Mouse (Mus musculus) effector memory CD4-positive, alpha-beta T cell, adult 7 months (primary cell): ENCODE measurements around the gene Ifi207. TPM values are rescaled to one million over a fixed set of nuclear protein-coding genes. Genes with fewer than 3 reads are reported as not detected.

Experiments used
- polyA plus RNA-seq: library from polyadenylated mRNA; unstranded; fragments of 100-300 nt; shearing (Covaris generic); gene quantifications from one replicate; pipeline ENCODE4 v1.2.1, GENCODE M21; 2017

Ifi207 gene
- polyA plus RNA-seq = not detected

GRCm38 (mm10) chr1:173741656-173742055 is at the start of gene Ifi207:
TSS of gene Ifi207 (minus strand) at chr1:173741747.

DNA sequence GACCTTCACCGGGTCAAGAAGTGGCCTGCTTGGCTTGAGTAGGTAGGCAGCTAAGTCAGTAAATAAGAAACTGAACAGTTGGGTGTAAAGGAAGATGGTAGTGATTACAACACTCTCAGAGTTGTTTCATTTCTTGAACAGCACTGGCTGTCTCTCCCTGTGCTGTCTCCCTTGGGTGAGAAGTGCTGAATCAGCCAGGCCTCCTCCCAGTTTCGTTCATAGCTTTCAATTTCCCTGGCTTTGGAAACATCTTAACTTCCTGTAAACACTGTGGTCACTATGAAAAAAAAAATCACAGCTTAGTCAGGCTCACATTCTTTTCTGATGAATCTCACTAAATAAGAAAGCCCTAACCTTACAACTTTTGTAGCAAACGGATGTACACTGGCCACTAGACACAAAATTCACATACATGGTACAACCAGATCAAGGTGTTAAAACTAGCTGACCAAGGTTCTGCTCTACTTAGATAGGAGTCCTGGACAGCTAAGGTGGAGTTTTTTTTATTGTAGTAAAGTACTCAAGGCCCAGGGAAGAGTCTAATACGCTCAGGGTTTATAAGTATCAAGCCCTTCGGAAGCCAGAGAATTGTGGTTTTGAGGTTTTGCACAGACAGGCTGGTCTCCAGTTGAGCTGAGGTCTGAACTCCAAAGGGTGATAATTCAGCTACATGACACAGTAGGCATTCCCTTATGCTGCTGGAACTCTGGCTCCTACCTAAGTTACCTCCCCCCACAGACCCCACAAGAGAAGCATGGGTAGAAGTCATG is 25.5 kb upstream of the Ifi207 start, which contains the start of gene Ifi204:
Ifi204 (minus strand) TSS at position 96 of the 770 bp plus-strand sequence.

GRCm38 (mm10) chr1:173673458-173674097 is 68.0 kb downstream of the Ifi207 start, which contains the start of gene Ifi208:
TSS of gene Ifi208 (plus strand) at chr1:173673675.

Other genes with a start within 250 kb of the Ifi207 start
- 12.5 TPM for gene Ifi214, start 205.8 kb downstream of the Ifi207 start, polyA plus RNA-seq
- 81.1 TPM for gene Ifi213, start 142.5 kb downstream of the Ifi207 start, polyA plus RNA-seq
- gene Ifi209, start 110.8 kb downstream of the Ifi207 start, polyA plus RNA-seq = 77.0 TPM
- 49.3 TPM for gene Ifi208, start 68.1 kb downstream of the Ifi207 start, polyA plus RNA-seq
- 8.1 TPM for gene Ifi204, start 25.2 kb upstream of the Ifi207 start, polyA plus RNA-seq
- 19.8 TPM for gene Ifi211, start 171.3 kb upstream of the Ifi207 start, polyA plus RNA-seq
- gene Mndal, start 200.7 kb upstream of the Ifi207 start, polyA plus RNA-seq = 467 TPM
- gene Ifi203, start 200.9 kb upstream of the Ifi207 start, polyA plus RNA-seq = 263 TPM
- 0.22 TPM for gene Ifi202b, start 241.0 kb upstream of the Ifi207 start, polyA plus RNA-seq